Mouse (Mus musculus) forebrain, postnatal 0 days (tissue): Measurements from ENCODE around the gene Nbeal1. TPM values are rescaled to one million over a fixed set of nuclear protein-coding genes. Genes with fewer than 3 reads are reported as not detected.
A peak's percentile ranks its signal among the peaks of the same experiment; 100 is the strongest.
"Not testable (repeated sequence)": the region's sequence is repeated elsewhere in the genome, so short reads cannot be mapped to it uniquely, and the experiment has no call there.

Experiments used
- ATAC-seq: fragments of 200-750 bp; cut with Nextera tagmentation; 2 replicates; pipeline ENCODE4 v1.8.0; 2017; ENCODE audit warnings: mild to moderate bottlenecking, moderate library complexity
- DNase-seq: peaks from one replicate; pipeline ENCODE4 v3.0.0-alpha.2; 2015
- H3K27ac ChIP-seq: fragments of 300-500 bp; sonication (generic); 2 replicates; pipeline ENCODE4 v1.5.1; 2014; ENCODE audit warnings: low read depth, mild to moderate bottlenecking, antibody characterized with exemption, low read length, moderate library complexity, mixed read lengths
- H3K27me3 ChIP-seq: fragments of 300-500 bp; sonication (generic); 2 replicates; pipeline ENCODE4 v1.6.1; 2014; ENCODE audit warnings: mild to moderate bottlenecking, low read length, mixed read lengths; ENCODE audit not compliant: insufficient read depth
- H3K36me3 ChIP-seq: fragments of 300-500 bp; sonication (generic); 2 replicates; pipeline ENCODE4 v1.6.1; 2014; ENCODE audit warnings: mild to moderate bottlenecking, moderate library complexity; ENCODE audit not compliant: insufficient read depth
- H3K4me1 ChIP-seq: fragments of 300-500 bp; sonication (generic); 2 replicates; pipeline ENCODE4 v1.6.1; 2014; ENCODE audit warnings: antibody characterized with exemption; ENCODE audit not compliant: insufficient read depth
- H3K4me2 ChIP-seq: fragments of 300-500 bp; sonication (generic); 2 replicates; pipeline ENCODE4 v1.6.1; 2014; ENCODE audit warnings: low read depth, mild to moderate bottlenecking, moderate library complexity
- H3K4me3 ChIP-seq: fragments of 300-500 bp; sonication (generic); 2 replicates; pipeline ENCODE4 v1.5.1; 2014; ENCODE audit warnings: low read depth, low read length, mixed read lengths
- H3K9ac ChIP-seq: fragments of 300-500 bp; sonication (generic); 2 replicates; pipeline ENCODE4 v1.6.1; 2014; ENCODE audit warnings: mild to moderate bottlenecking
- H3K9me3 ChIP-seq: fragments of 300-500 bp; sonication (generic); 2 replicates; pipeline ENCODE4 v1.6.1; 2016; ENCODE audit warnings: low read length
- CTCF ChIP-seq: sonication (generic); IDR thresholded peaks from 2 replicates; pipeline ENCODE4 v1.5.1; 2016; ENCODE audit warnings: antibody characterized with exemption, control low read depth, low read depth
- WGBS: fragments of 180-500 bp; shearing (Covaris S2); extraction: QIAGEN DNeasy Blood & Tissue Kit; methylation state at CpG from one replicate; pipeline ENCODE4 v1.1.7; 2014; 5-methylcytosine and 5-hydroxymethylcytosine counted together
- polyA plus RNA-seq: library from polyadenylated mRNA; unstranded; fragments of >200 nt; fragmentation: Nextera tagmentation; extraction: Ambion mirVana; gene quantifications from 2 replicates; pipeline ENCODE4 v1.2.1, GENCODE M21; 2015
- total RNA-seq: library from RNA; depleted of rRNA; stranded (reverse); fragments of >200 nt; gene quantifications from 2 replicates; pipeline ENCODE4 v1.2.3, GENCODE M21; 2014

Nbeal1 gene
- total and polyA plus RNA-seq, 2 experiments from 2014 or later, result 4.0 to 30.0 TPM

GRCm38 (mm10) chr1:60170251-60170650 is 10.1 kb upstream of the Nbeal1 start:
- Histone ChIP-seq H3K36me3 (no peaks in the 10 kb centered on the region), H3K9ac (no peak overlapping the region), H3K4me3 (no peak overlapping the region), H3K27ac (no peak overlapping the region), H3K4me1 (no peaks in the 10 kb centered on the region), H3K4me2 (no peak overlapping the region), H3K27me3 (no peaks in the 10 kb centered on the region), H3K9me3 (no peaks in the 10 kb centered on the region)
- WGBS, result 85% methylated on average over 2 of the region's 2 CpGs
- DNase-seq (no peak), ATAC-seq (no peak)
- no peak for TF ChIP-seq CTCF

DNA sequence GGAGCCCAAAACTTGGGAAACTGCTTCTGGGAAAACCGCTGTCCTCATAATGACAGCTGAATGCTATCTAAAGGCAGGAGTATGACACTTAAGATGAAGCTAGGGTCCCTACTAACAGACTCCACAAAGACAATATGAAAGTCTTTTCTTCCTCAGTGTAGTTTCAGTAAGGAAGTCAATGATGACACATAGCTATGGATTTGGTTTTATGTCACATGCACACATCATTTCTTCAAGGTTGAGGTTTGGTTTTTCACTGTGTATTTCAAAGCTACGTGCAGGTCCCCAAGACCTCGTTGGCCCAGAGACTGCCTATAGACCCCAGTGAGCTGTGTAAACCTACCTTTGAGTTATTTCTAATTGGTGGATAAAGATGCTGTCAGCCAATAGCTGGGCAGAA is 7.3 kb upstream of the Nbeal1 start:
- no peak overlapping the region for H3K9ac ChIP-seq
- H3K4me2 ChIP-seq, result no peak overlapping the region
- WGBS, result 91% methylated on average over 3 of the region's 3 CpGs
- H3K9me3 ChIP-seq, result no peaks in the 10 kb centered on the region
- TF ChIP-seq CTCF, result no peak
- no peak overlapping the region for H3K4me3 ChIP-seq
- H3K4me1 ChIP-seq, result no peaks in the 10 kb centered on the region
- ATAC-seq (no peak), DNase-seq (no peak)
- no peak overlapping the region for H3K27ac ChIP-seq
- H3K27me3 ChIP-seq, result no peaks in the 10 kb centered on the region
- no peaks in the 10 kb centered on the region for H3K36me3 ChIP-seq

DNA sequence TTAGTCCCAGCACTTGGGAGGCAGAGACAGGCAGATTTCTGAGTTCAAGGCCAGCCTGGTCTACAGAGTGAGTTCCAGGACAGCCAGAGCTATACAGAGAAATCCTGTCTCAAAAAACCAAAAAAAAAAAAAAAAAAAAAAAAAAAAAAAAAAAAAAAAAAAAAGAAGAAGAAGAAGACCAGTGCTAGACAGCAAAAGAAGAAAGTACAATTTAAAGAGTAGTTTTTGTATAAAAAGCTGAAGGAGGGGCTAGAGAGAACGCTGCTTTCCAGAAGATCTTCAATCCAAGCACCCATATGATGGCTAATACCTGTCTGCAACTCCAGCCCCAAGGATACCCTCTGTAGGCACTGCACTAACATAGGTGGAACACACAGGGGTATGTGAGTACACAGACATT is 2.6 kb upstream of the Nbeal1 start:
- WGBS, result 97% methylated on average over 1 of the region's 1 CpGs
- ATAC-seq, H3K27ac ChIP-seq, H3K4me1 ChIP-seq, H3K9ac ChIP-seq, H3K4me2 ChIP-seq, H3K27me3 ChIP-seq, H3K36me3 ChIP-seq, H3K9me3 ChIP-seq, H3K4me3 ChIP-seq, DNase-seq: not testable (repeated sequence)

DNA sequence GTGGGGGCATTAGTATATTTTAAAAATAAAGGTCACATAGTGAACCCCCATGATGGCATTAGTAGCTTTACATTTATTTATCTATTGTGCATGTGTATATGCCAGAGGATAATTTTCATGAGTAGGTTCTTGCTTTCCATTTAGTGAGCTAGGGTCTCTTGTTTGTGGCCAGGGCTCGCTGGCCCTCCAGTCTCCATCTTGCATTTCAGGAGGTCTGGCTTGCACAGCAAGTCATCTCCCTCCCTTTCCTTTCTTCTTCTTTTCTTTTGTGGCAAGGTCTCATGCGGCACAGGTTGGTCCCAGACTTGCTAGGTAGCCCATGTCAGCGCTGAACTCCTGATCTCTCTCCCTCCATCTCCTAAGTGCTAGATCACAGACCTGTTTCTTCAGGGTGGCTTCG is 1.0 kb upstream of the Nbeal1 start:
- Histone ChIP-seq H3K4me2 (peak overlapping the region; percentile 53), H3K36me3 (no peaks in the 10 kb centered on the region), H3K27me3 (no peaks in the 10 kb centered on the region), H3K9ac (no peak overlapping the region), H3K9me3 (no peaks in the 10 kb centered on the region), H3K4me3 (peak overlapping the region; percentile 71), H3K4me1 (no peaks in the 10 kb centered on the region; the same call in 1 of the 2 replicates), H3K27ac (no peak overlapping the region)
- WGBS, result 14% methylated on average over 4 of the region's 4 CpGs
- DNase-seq, result no peak
- TF ChIP-seq CTCF, result no peak
- ATAC-seq, result no peak

DNA sequence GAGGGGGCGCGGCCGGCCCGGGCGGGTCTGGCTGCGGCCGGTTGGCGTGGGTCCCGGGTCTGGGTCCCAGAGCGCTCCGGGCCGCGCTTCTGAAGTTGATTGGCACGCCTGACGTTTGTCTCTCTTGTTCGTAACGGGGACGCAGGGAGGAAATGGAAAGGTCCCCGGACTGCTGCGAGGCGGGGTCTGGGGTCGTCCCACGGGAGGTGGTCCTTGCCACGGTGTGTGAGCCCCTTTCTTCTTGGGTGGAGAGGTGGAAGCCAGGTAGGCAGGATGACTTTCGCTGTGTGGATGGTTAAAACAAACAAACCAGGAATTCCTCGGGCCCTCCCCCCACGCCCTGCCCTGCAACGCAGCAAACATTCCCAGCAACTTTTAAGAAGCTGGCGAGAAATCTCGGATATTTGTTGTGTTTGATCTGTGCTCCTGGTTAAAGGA is 404 bp downstream of the Nbeal1 start:
- Histone ChIP-seq H3K9ac (peak overlapping the region; percentile 78), H3K4me3 (peak overlapping the region; percentile 71), H3K27me3 (no peaks in the 10 kb centered on the region), H3K36me3 (no peaks in the 10 kb centered on the region), H3K4me2 (peak overlapping the region; percentile 53), H3K4me1 (no peaks in the 10 kb centered on the region; the same call in 1 of the 2 replicates), H3K27ac (peak overlapping the region; percentile 86), H3K9me3 (no peaks in the 10 kb centered on the region)
- ATAC-seq (0 out of 2 replicates have a peak, but pooled peaks have one; percentile 0), DNase-seq (peak; percentile 38)
- no peak for TF ChIP-seq CTCF
- WGBS, result 5% methylated on average over 28 of the region's 30 CpGs

DNA sequence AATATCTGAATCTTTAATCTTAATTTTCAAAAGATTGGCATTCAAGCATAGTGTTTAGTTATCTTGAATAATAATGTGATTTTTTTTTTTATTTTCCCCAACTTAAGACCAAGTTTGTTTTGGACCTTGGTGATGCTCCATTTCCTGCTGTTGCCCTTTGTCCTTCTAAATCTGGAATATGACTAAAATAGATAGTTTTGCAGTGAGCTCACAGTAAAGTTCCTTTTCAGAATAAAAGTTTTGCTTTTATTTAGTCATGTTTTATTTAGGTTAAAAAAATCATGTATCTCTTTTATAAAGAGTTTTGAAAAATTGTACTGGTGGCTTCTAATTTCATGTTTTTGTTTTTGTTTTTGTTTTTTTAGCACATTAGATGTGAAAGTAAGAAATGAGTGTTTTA is 8.1 kb downstream of the Nbeal1 start:
- Histone ChIP-seq H3K36me3 (no peaks in the 10 kb centered on the region), H3K27me3 (no peaks in the 10 kb centered on the region), H3K27ac (no peak overlapping the region), H3K9ac (no peak overlapping the region), H3K4me1 (no peaks in the 10 kb centered on the region), H3K4me3 (no peak overlapping the region), H3K4me2 (no peak overlapping the region), H3K9me3 (no peaks in the 10 kb centered on the region)
- ATAC-seq, result no peak
- DNase-seq, result no peak
- no peak for TF ChIP-seq CTCF

DNA sequence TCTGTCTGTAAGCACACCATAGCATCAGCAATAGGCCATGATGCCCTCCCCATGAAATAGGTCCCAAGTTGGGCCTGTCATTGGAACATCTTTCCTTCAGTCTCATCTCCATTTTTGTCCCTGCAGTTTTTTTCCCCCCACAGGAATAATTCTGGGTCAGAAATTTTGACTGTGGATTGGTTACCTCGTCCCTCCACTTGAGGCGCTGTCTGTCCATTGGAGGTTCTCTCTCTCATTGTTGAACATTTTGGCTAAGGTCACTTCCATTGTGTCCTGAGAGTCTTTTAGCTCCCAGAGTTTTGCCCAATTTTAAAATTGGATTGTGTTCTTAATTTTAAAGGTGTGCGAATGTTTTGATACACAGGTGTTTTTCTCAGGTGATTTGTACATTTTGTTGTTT is 16.4 kb downstream of the Nbeal1 start:
- peak; percentile 34; the same call in 1 of the 2 replicates for TF ChIP-seq CTCF
- Histone ChIP-seq H3K4me3 (no peak overlapping the region), H3K9me3 (no peaks in the 10 kb centered on the region), H3K27ac (no peak overlapping the region), H3K4me2 (no peak overlapping the region), H3K27me3 (no peaks in the 10 kb centered on the region), H3K36me3 (peaks cover 9% of the 10 kb centered on the region; the same call in 1 of the 2 replicates), H3K9ac (no peak overlapping the region), H3K4me1 (no peaks in the 10 kb centered on the region)
- ATAC-seq, result no peak
- DNase-seq, result no peak
- 63% methylated on average over 3 of the region's 3 CpGs for WGBS

DNA sequence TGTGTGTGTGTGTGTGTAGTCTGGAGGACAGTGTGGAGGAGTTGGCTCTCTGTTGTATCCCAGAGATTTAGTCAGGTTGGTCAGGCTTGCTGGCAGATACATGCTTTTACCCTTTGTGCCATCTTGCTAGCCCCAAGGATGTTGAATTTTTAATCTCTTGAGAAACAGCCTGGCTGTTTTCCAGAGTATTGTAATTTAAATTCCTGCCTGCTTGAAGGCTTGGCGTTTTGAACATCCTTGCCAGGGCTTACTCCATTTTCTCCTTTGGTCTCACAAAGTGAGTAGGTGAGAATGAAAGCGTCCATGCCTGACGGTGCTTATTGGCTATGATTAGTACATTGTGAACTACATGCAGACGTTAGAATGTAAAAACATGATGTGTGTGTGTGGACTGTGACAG is 18.6 kb downstream of the Nbeal1 start:
- WGBS, result 40% methylated on average over 4 of the region's 4 CpGs
- TF ChIP-seq CTCF, result no peak
- Histone ChIP-seq H3K27ac (no peak overlapping the region), H3K36me3 (peaks cover 26% of the 10 kb centered on the region), H3K4me3 (no peak overlapping the region), H3K27me3 (no peaks in the 10 kb centered on the region), H3K9ac (no peak overlapping the region), H3K4me1 (no peaks in the 10 kb centered on the region), H3K4me2 (no peak overlapping the region), H3K9me3 (no peaks in the 10 kb centered on the region)
- ATAC-seq, result no peak
- DNase-seq, result no peak
